Mouse (Mus musculus) heart, postnatal 0 days (tissue): ENCODE results near the gene Chaf1a.

Experiments
- CTCF ChIP-seq: IDR thresholded peaks from 2 replicates; pipeline ENCODE4 v1.5.1; 2016; ENCODE audit warnings: antibody characterized with exemption, control low read depth, low read depth
- EP300 ChIP-seq: IDR thresholded peaks from 2 replicates; pipeline ENCODE4 v1.6.1; 2016; ENCODE audit warnings: antibody characterized with exemption, low read depth

DNA sequence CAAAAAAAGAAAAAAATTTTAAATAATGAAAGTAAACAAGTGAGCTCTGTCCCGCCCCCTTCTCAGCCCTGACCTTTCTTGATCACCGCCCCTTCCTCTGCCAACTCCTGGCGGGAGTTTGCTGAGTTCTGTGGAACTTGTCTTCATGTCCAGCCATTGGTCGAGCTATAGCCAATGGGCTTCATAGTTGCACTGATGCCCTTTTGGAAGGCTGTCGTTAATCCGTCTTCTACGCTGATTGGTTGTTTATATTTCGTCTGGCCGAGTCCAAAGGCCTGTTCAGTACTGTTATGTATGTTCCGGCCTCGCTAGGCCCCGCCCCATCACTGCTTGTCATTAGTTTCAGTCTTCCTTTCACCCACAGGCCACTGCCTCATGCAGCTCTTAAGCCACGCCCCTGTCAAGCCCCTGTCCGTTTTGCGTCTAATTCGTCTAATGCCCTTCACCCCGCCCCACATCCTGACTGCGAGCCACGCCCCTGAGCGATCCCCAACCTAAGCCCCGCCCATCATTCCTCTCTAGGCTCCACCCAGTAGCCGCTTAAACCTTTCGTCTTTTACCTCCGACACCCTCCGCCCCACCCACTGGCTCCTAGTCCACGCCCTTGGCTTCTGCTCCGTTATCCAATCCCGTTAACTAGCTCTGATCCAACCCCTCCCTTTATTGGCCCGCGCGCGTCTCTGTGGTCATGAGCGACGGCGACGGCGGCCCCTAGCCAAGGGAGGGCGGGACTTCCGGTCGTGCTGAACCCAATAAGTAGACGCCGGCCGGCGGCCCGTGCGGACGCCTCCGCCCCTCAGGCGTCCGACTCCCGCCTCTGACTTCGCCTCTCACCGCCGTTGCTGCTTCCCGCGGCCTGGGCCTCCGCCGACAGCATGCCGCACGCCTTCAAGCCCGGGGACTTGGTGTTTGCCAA lies 38.9 kb downstream of the Chaf1a start, which contains the start of gene Hdgfl2:
- TF ChIP-seq CTCF, result no peak
- TF ChIP-seq EP300, result 0 out of 2 replicates have a peak, but pooled peaks have one; percentile 64
